Mouse (Mus musculus) midbrain, embryonic 10.5 days (tissue): ENCODE measurements around the gene Dpm3. TPM values are rescaled to one million over a fixed set of nuclear protein-coding genes. Genes with fewer than 3 reads are reported as not detected.

Experiments
- DNase-seq: peaks from one replicate; pipeline ENCODE4 v3.0.0-alpha.2; 2017; ENCODE audit warnings: low spot score
- H3K27ac ChIP-seq: fragments of 300-500 bp; sonication (generic); replicated peaks from 2 replicates; pipeline ENCODE4 v1.5.1; 2016; ENCODE audit warnings: mild to moderate bottlenecking
- H3K27me3 ChIP-seq: fragments of 300-500 bp; sonication (generic); 2 replicates; pipeline ENCODE4 v1.6.1; 2016; ENCODE audit warnings: low read depth, mild to moderate bottlenecking; ENCODE audit not compliant: poor library complexity, severe bottlenecking
- H3K36me3 ChIP-seq: fragments of 300-500 bp; sonication (generic); 2 replicates; pipeline ENCODE4 v1.6.1; 2016; ENCODE audit warnings: mild to moderate bottlenecking, moderate library complexity
- H3K4me1 ChIP-seq: fragments of 300-500 bp; sonication (generic); 2 replicates; pipeline ENCODE4 v1.6.1; 2016
- H3K4me3 ChIP-seq: fragments of 300-500 bp; sonication (generic); 2 replicates; pipeline ENCODE4 v1.5.1; 2016; ENCODE audit warnings: mild to moderate bottlenecking, moderate library complexity
- H3K9me3 ChIP-seq: fragments of 300-500 bp; sonication (generic); replicated peaks from 2 replicates; pipeline ENCODE4 v1.6.1; 2016; ENCODE audit warnings: mild to moderate bottlenecking
- WGBS: fragments of 180-500 bp; shearing (Covaris S2); methylation state at CpG from one replicate; pipeline ENCODE4 v1.1.7; 2016; 5-methylcytosine and 5-hydroxymethylcytosine counted together
- polyA plus RNA-seq: library from polyadenylated mRNA; unstranded; fragments of >200 nt; fragmentation: Nextera tagmentation; extraction: Ambion mirVana; gene quantifications from 2 replicates; pipeline ENCODE4 v1.2.1, GENCODE M21; 2016

The Dpm3 gene
- polyA plus RNA-seq, 1 experiment from 2014 or later = 94.9 TPM

GRCm38 (mm10) chr3:89277281-89278021 lies 18.3 kb downstream of the Dpm3 start:
- no peak for DNase-seq
- 57% methylated on average over 14 of the region's 14 CpGs for WGBS
- Histone ChIP-seq H3K4me3 (peak overlapping the region; percentile 22), H3K27ac (peak overlapping the region; percentile 25; the same call in 1 of the 2 replicates), H3K9me3 (no peaks in the 10 kb centered on the region), H3K27me3 (peaks cover 72% of the 10 kb centered on the region), H3K36me3 (no peaks in the 10 kb centered on the region), H3K4me1 (peaks cover 46% of the 10 kb centered on the region)

- H3K4me1 ChIP-seq = peaks cover 46% of the 10 kb centered on the region
- H3K4me3 ChIP-seq = 0 out of 2 replicates have a peak overlapping the region, but pooled peaks have one; percentile 5
- no peaks in the 10 kb centered on the region for H3K9me3 ChIP-seq
- H3K27ac ChIP-seq = no peak overlapping the region
- no peak for DNase-seq
- H3K27me3 ChIP-seq = peaks cover 72% of the 10 kb centered on the region
- 61% methylated on average over 7 of the region's 7 CpGs for WGBS
- H3K36me3 ChIP-seq = no peaks in the 10 kb centered on the region
Measured at GRCm38 (mm10) chr3:89278107-89278506, 18.9 kb downstream of the Dpm3 start.

DNA sequence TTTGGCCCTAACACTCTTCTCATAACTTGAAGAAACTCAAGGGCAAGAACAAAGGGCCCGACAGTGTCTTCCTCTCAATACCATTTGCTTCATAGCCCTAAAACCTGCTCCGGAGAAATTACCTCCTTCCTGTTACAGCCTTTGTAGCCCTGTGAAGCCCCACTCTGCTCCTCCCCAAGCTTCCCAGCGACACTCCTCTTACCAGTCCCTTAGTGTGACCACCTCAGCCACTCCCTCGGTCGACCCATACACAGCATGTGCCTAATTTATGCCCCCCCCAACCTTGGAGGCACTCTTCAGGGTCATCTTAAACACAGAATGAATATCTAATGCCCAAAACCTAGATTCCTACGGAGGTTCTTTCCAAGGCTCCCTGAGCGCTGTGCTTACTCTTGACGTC lies 19.5 kb downstream of the Dpm3 start:
- no peaks in the 10 kb centered on the region for H3K9me3 ChIP-seq
- no peaks in the 10 kb centered on the region for H3K36me3 ChIP-seq
- peaks cover 72% of the 10 kb centered on the region for H3K27me3 ChIP-seq
- H3K27ac ChIP-seq = no peak overlapping the region
- H3K4me1 ChIP-seq = peaks cover 46% of the 10 kb centered on the region
- whole genome bisulfite sequencing = 23% methylated on average over 8 of the region's 8 CpGs
- DNase-seq = no peak
- peak overlapping the region; percentile 61 for H3K4me3 ChIP-seq

GRCm38 (mm10) chr3:89279153-89279890 lies 20.2 kb downstream of the Dpm3 start:
- Histone ChIP-seq H3K27me3 (peaks cover 72% of the 10 kb centered on the region), H3K27ac (peak overlapping the region; percentile 74), H3K36me3 (no peaks in the 10 kb centered on the region), H3K4me1 (peaks cover 46% of the 10 kb centered on the region), H3K9me3 (no peaks in the 10 kb centered on the region), H3K4me3 (peak overlapping the region; percentile 61)
- DNase-seq = peak; percentile 76
- 2% methylated on average over 35 of the region's 35 CpGs for WGBS

DNA sequence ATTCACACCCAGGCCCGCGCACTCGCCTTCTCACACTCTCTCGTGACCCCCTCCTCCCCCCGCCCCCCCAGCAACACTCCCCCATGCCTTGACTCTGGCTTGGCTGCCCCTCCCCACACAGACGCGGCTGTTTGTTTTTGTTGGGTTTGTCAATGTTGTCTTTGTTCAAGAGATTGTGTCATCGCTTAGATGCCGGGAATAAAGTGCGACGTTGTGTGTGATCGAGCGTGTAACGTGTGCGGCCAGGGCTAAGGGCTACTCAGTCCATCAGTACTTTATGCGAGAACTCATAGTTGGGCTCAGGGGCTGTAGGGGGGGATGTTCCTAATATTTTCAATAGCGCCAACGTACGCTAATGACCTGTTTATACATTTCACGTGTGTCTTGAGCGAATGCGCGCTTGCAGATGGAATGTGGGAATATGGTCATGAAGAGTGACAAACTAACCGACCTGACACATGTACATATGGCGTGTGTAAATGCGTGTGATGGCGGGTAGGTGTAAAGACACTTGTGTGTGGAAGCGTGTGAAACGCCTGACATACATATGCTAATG lies 21.0 kb downstream of the Dpm3 start:
- peak overlapping the region; percentile 61 for H3K4me3 ChIP-seq
- no peaks in the 10 kb centered on the region for H3K9me3 ChIP-seq
- peak; percentile 34 for DNase-seq
- H3K36me3 ChIP-seq = no peaks in the 10 kb centered on the region
- peak overlapping the region; percentile 74 for H3K27ac ChIP-seq
- WGBS = under 1% methylated on average over 29 of the region's 29 CpGs
- peaks cover 46% of the 10 kb centered on the region for H3K4me1 ChIP-seq
- peaks cover 76% of the 10 kb centered on the region for H3K27me3 ChIP-seq

GRCm38 (mm10) chr3:89280606-89281511 lies 21.7 kb downstream of the Dpm3 start, which contains the start of gene Efna1:
Efna1 (minus strand) TSS chr3:89281142.
- peaks cover 72% of the 10 kb centered on the region for H3K27me3 ChIP-seq
- H3K4me1 ChIP-seq = peaks cover 46% of the 10 kb centered on the region
- WGBS = under 1% methylated on average over 52 of the region's 52 CpGs

GRCm38 (mm10) chr3:89281579-89282290 lies 22.6 kb downstream of the Dpm3 start:
- Histone ChIP-seq H3K27ac (peak overlapping the region; percentile 70), H3K4me1 (peaks cover 46% of the 10 kb centered on the region), H3K9me3 (no peaks in the 10 kb centered on the region), H3K4me3 (peak overlapping the region; percentile 61), H3K36me3 (no peaks in the 10 kb centered on the region), H3K27me3 (peaks cover 63% of the 10 kb centered on the region)
- 10% methylated on average over 20 of the region's 20 CpGs for WGBS
- DNase-seq = peak; percentile 86

More at GRCm38 (mm10) chr3:89280606-89281511, 21.7 kb downstream of the Dpm3 start, which contains the start of gene Efna1:
- Histone ChIP-seq H3K9me3 (no peaks in the 10 kb centered on the region), H3K4me3 (peak within 1 kb of the TSS; percentile 61), H3K36me3 (no peaks in the 10 kb centered on the region), H3K27ac (peak within 1 kb of the TSS; percentile 74)
- DNase-seq = peak; percentile 64

GRCm38 (mm10) chr3:89282291-89282643 lies 23.1 kb downstream of the Dpm3 start:
- H3K9me3 ChIP-seq = no peaks in the 10 kb centered on the region
- H3K27me3 ChIP-seq = peaks cover 58% of the 10 kb centered on the region
- no peak overlapping the region for H3K4me3 ChIP-seq
- 28% methylated on average over 4 of the region's 4 CpGs for WGBS
- peaks cover 43% of the 10 kb centered on the region for H3K4me1 ChIP-seq
- DNase-seq = no peak
- no peaks in the 10 kb centered on the region for H3K36me3 ChIP-seq
- H3K27ac ChIP-seq = peak overlapping the region; percentile 70

- H3K27ac ChIP-seq = no peak overlapping the region
- H3K9me3 ChIP-seq = no peaks in the 10 kb centered on the region
- H3K4me3 ChIP-seq = no peak overlapping the region
- H3K36me3 ChIP-seq = no peaks in the 10 kb centered on the region
- peaks cover 38% of the 10 kb centered on the region for H3K27me3 ChIP-seq
- 92% methylated on average over 3 of the region's 3 CpGs for WGBS
- DNase-seq = no peak
- H3K4me1 ChIP-seq = peaks cover 44% of the 10 kb centered on the region
Measured at GRCm38 (mm10) chr3:89284261-89284660, 25.1 kb downstream of the Dpm3 start.

DNA sequence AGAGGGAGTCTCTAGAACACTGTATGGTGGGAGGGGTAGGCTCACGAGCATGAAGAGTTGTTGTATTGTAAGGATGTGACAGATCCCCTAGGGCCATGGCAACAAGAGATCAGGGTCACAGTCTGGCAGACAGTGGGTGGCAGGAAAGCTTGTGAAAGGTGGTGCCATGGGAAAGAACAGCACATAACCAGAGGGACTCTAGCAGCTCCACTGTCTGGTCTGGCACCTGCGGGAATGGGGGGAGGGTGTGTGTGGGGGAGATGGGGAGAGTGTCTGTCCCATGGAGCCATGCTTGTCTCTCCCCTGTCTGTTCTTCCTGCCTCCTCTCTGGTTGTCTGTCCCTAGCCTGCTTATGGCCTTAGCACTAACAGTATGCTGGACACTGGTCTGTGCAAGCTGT lies 26.4 kb downstream of the Dpm3 start:
- no peaks in the 10 kb centered on the region for H3K36me3 ChIP-seq
- H3K4me3 ChIP-seq = no peak overlapping the region
- H3K9me3 ChIP-seq = no peaks in the 10 kb centered on the region
- peaks cover 33% of the 10 kb centered on the region for H3K4me1 ChIP-seq
- peaks cover 25% of the 10 kb centered on the region for H3K27me3 ChIP-seq
- H3K27ac ChIP-seq = no peak overlapping the region
- 53% methylated on average over 2 of the region's 2 CpGs for WGBS
- DNase-seq = no peak

- H3K4me3 ChIP-seq = no peak overlapping the region
- DNase-seq = no peak
- WGBS = 58% methylated on average over 5 of the region's 5 CpGs
- H3K27me3 ChIP-seq = peaks cover 9% of the 10 kb centered on the region; the same call in 1 of the 2 replicates
- no peak overlapping the region for H3K27ac ChIP-seq
- no peaks in the 10 kb centered on the region for H3K36me3 ChIP-seq
- H3K4me1 ChIP-seq = peaks cover 15% of the 10 kb centered on the region
- no peaks in the 10 kb centered on the region for H3K9me3 ChIP-seq
Measured at GRCm38 (mm10) chr3:89287286-89287685, 28.1 kb downstream of the Dpm3 start.
